Mouse (Mus musculus) adrenal gland, adult 10 weeks (tissue): Measurements from ENCODE around the gene Acin1. TPM values are rescaled to one million over a fixed set of nuclear protein-coding genes. Genes with fewer than 3 reads are reported as not detected.

Experiments
- polyA plus RNA-seq: library from polyadenylated mRNA; stranded (reverse); fragments of 350-450 nt; fragmentation: Illumina TruSeq; extraction: RNeasy Lipid Tissue Mini Kit (QIAGEN cat#74804); gene quantifications from one replicate; pipeline ENCODE4 v1.2.3, GENCODE M21; 2014; ENCODE audit warnings: low read depth, low replicate concordance

Gene Acin1
- polyA plus RNA-seq = 163 TPM

GRCm38 (mm10) chr14:54686522-54687143 is at the start of gene Acin1:
TSS of gene Acin1 (minus strand) at chr14:54686931.

GRCm38 (mm10) chr14:54712074-54712473 is 25.3 kb upstream of the Acin1 start, which contains the start of gene Cebpe:
TSS of gene Cebpe (minus strand) at chr14:54712174.

GRCm38 (mm10) chr14:54698733-54699132 is 12.0 kb upstream of the Acin1 start, which contains the start of gene Gm29776:
TSS of gene Gm29776 (minus strand) at chr14:54698833.

GRCm38 (mm10) chr14:54686063-54686521 is 639 bp downstream of the Acin1 start, which contains the start of gene 1700123O20Rik:
TSS of gene 1700123O20Rik (plus strand) at chr14:54686216.

GRCm38 (mm10) chr14:54641305-54641969 is 45.3 kb downstream of the Acin1 start, which contains the start of gene Cdh24:
TSS of gene Cdh24 (minus strand) at chr14:54641364.

GRCm38 (mm10) chr14:54640946-54641304 is 45.8 kb downstream of the Acin1 start, which contains the start of gene Gm17606:
TSS of gene Gm17606 (plus strand) at chr14:54640952.

GRCm38 (mm10) chr14:54621133-54621532 is 65.6 kb downstream of the Acin1 start, which contains the start of gene Psmb11:
TSS of gene Psmb11 (plus strand) at chr14:54621433.

GRCm38 (mm10) chr14:54617897-54618365 is 68.8 kb downstream of the Acin1 start, which contains the start of gene Psmb5:
TSS of gene Psmb5 (minus strand) at chr14:54618022.

GRCm38 (mm10) chr14:54605752-54606321 is 80.9 kb downstream of the Acin1 start, which contains the start of gene 4931414P19Rik:
TSS of gene 4931414P19Rik (minus strand) at chr14:54605993.

Other genes starting within 250 kb of the Acin1 start
- gene Lrp10, start 222.8 kb downstream of the Acin1 start, polyA plus RNA-seq = 8.6 TPM
- not detected for gene Rem2, start 210.8 kb downstream of the Acin1 start, polyA plus RNA-seq
- 58.8 TPM for gene Prmt5, start 169.4 kb downstream of the Acin1 start, polyA plus RNA-seq
- gene Haus4, start 132.3 kb downstream of the Acin1 start, polyA plus RNA-seq = 11.6 TPM
- gene Ajuba, start 109.4 kb downstream of the Acin1 start, polyA plus RNA-seq = 15.4 TPM
- 1.7 TPM for gene 4931414P19Rik, start 80.9 kb downstream of the Acin1 start, polyA plus RNA-seq
- gene Psmb5, start 68.9 kb downstream of the Acin1 start, polyA plus RNA-seq = 11.3 TPM
- not detected for gene Psmb11, start 65.5 kb downstream of the Acin1 start, polyA plus RNA-seq
- gene Gm17606, start 46.0 kb downstream of the Acin1 start, polyA plus RNA-seq = not detected
- 0.17 TPM for gene Cdh24, start 45.6 kb downstream of the Acin1 start, polyA plus RNA-seq
- 26.5 TPM for gene 1700123O20Rik, start 715 bp downstream of the Acin1 start, polyA plus RNA-seq
- not detected for gene Gm29776, start 11.9 kb upstream of the Acin1 start, polyA plus RNA-seq
- gene Cebpe, start 25.2 kb upstream of the Acin1 start, polyA plus RNA-seq = not detected
- gene Slc7a8, start 95.0 kb upstream of the Acin1 start, polyA plus RNA-seq = 16.3 TPM
- gene Rnf212b, start 127.2 kb upstream of the Acin1 start, polyA plus RNA-seq = not detected
- 11.6 TPM for gene Homez, start 184.0 kb upstream of the Acin1 start, polyA plus RNA-seq
- gene Ppp1r3e, start 190.6 kb upstream of the Acin1 start, polyA plus RNA-seq = 9.8 TPM
- gene Bcl2l2, start 196.4 kb upstream of the Acin1 start, polyA plus RNA-seq = 25.8 TPM
- gene Gm20521, start 196.5 kb upstream of the Acin1 start, polyA plus RNA-seq = not detected
- gene Pabpn1, start 205.6 kb upstream of the Acin1 start, polyA plus RNA-seq = 49.7 TPM
- gene Slc22a17, start 226.2 kb upstream of the Acin1 start, polyA plus RNA-seq = 1.6 TPM
- not detected for gene Efs, start 239.2 kb upstream of the Acin1 start, polyA plus RNA-seq
- not detected for gene Il25, start 245.8 kb upstream of the Acin1 start, polyA plus RNA-seq
- gene Cmtm5, start 249.3 kb upstream of the Acin1 start, polyA plus RNA-seq = not detected